Comparison of ENCODE assay signal across 18 mouse cellular contexts in genomic region chr7:27633166-27633565, GRCm38 (mm10). TPM values are rescaled to one million over a fixed set of nuclear protein-coding genes. Genes with fewer than 3 reads are reported as not detected.
"Had no signal": no experiment of that assay in that cellular context is flagged by ENCODE, and none has a peak within 500 bp of the region (broad histone marks: within the 10 kb centered on the region; RNA-seq: fewer than 3 reads in every experiment).

No protein-coding gene starts in this region.

- H3K4me3 ChIP-seq: limb, embryonic 13.5 days; midbrain, embryonic 10.5 days; myocyte; neural tube, embryonic 12.5 days had no signal

- H3K27me3 ChIP-seq: limb, embryonic 13.5 days; neural tube, embryonic 12.5 days had no signal

- DNase-seq: kidney, postnatal 36 days; layer of hippocampus, adult 9-11 months; layer of hippocampus, postnatal 36 days; lung, adult 2 months; lung, postnatal 10 days; lung, postnatal 4 days; midbrain, embryonic 14.5 days; thymus, adult 18-20 months; thymus, postnatal 14 days had no signal

- H3K4me1 ChIP-seq: limb, embryonic 13.5 days; midbrain, embryonic 10.5 days; neural tube, embryonic 12.5 days had no signal

- H3K27ac ChIP-seq: kidney, postnatal 0 days; limb, embryonic 13.5 days; liver, embryonic 14.5 days; midbrain, embryonic 10.5 days; neural tube, embryonic 12.5 days had no signal

RNA-seq across cellular contexts. Expression of gene Ttc9b, which starts 20.5 kb away (rescaled TPM):
- total RNA-seq: liver, adult 2 months; megakaryocyte, adult 5-6 weeks; neutrophil, adult 5-6 weeks had no signal
- polyA plus RNA-seq: kidney, postnatal 0 days; liver, adult 2 months; liver, embryonic 14.5 days; lung, adult 2 months had no signal
